Mouse (Mus musculus): ENCODE results near the gene Ehd3. TPM values are rescaled to one million over a fixed set of nuclear protein-coding genes. Genes with fewer than 3 reads are reported as not detected.

Gene Ehd3
- polyA plus RNA-seq, 1 experiment from 2014 or later = 42.2 TPM

Other genes with a start within 250 kb of the Ehd3 start
- gene Galnt14, start 93.7 kb upstream of the Ehd3 start, polyA plus RNA-seq (2014; fragmentation: Nextera tagmentation; extraction: Ambion mirVana) = 0.84 and 1.4 TPM in 2 replicates
- gene Xdh, start 146.1 kb downstream of the Ehd3 start, polyA plus RNA-seq (2014; fragmentation: Nextera tagmentation; extraction: Ambion mirVana) = 0.12 and 0.16 TPM in 2 replicates
- not detected in 2 replicates for gene Srd5a2, start 243.8 kb downstream of the Ehd3 start, polyA plus RNA-seq (2014; fragmentation: Nextera tagmentation; extraction: Ambion mirVana)